Mouse (Mus musculus) v-Abl transformed pro-B cells (cell line): ENCODE results near the gene Olfr1120.
"Not testable (repeated sequence)": the region's sequence is repeated elsewhere in the genome, so short reads cannot be mapped to it uniquely, and the experiment has no call there.

ENCODE experiments used
- in situ Hi-C, 2 experiments: fragments of 400-800 bp; cut with MboI; formaldehyde crosslinking; loops; one replicate each; pipeline ENCODE4 v1.15.1; 2025; ENCODE audit not compliant: unreplicated experiment in 2 of 2

Olfr1120 gene

GRCm38 (mm10) chr2:87354515-87354914, at the start of gene Olfr1120:
Gene Olfr1120, plus strand, starts transcription at chr2:87354815.
- in situ Hi-C loops: no loop called here

- in situ Hi-C loops: no loop called here
Observed at GRCm38 (mm10) chr2:87307281-87307680, 47.3 kb upstream of the Olfr1120 start, which contains the start of gene Olfr1118. Gene Olfr1118, plus strand, starts transcription at chr2:87307581.

GRCm38 (mm10) chr2:87360121-87360520, 5.5 kb downstream of the Olfr1120 start:
- in situ Hi-C loops: not testable (repeated sequence)

GRCm38 (mm10) chr2:87369595-87369994, 15.0 kb downstream of the Olfr1120 start, which contains the start of gene Olfr1121:
Gene Olfr1121, plus strand, starts transcription at chr2:87369895.
- in situ Hi-C loops: no loop called here

GRCm38 (mm10) chr2:87371726-87372125, 17.1 kb downstream of the Olfr1120 start:
- in situ Hi-C loops: no loop called here

- in situ Hi-C loops: no loop called here
Observed at GRCm38 (mm10) chr2:87383935-87384334, 29.3 kb downstream of the Olfr1120 start.

- in situ Hi-C loops: no loop called here
Observed at GRCm38 (mm10) chr2:87385549-87385948, 30.9 kb downstream of the Olfr1120 start, which contains the start of gene Olfr1122. Gene Olfr1122, plus strand, starts transcription at chr2:87385849.

GRCm38 (mm10) chr2:87393605-87394004, 39.0 kb downstream of the Olfr1120 start:
- in situ Hi-C loops: not testable (repeated sequence)

- in situ Hi-C loops: not testable (repeated sequence)
Observed at GRCm38 (mm10) chr2:87394686-87395085, 40.1 kb downstream of the Olfr1120 start.
